Mouse (Mus musculus) heart, postnatal 25 days (tissue): Measurements from ENCODE around the gene Olfr193. TPM values are rescaled to one million over a fixed set of nuclear protein-coding genes. Genes with fewer than 3 reads are reported as not detected.
"Not testable (repeated sequence)": the region's sequence is repeated elsewhere in the genome, so short reads cannot be mapped to it uniquely, and the experiment has no call there.

Experiments used
- DNase-seq: peaks from one replicate; pipeline ENCODE4 v3.0.0; 2022; ENCODE audit warnings: low spot score
- intact Hi-C: fragments of 180-260 bp; cut with DNase I; formaldehyde crosslinking; loops from one replicate; pipeline ENCODE4 v1.15.1; 2025
- total RNA-seq, 2 experiments: library from RNA; stranded (reverse); gene quantifications; 2 replicates each; pipeline ENCODE4 v1.2.3; 2021

Gene Olfr193
- total RNA-seq, result not detected

- DNase-seq, result no peak
- intact Hi-C loops, result no loop called here
Measured at GRCm38 (mm10) chr16:59111781-59112180, at the start of gene Olfr193. Olfr193 (minus strand) TSS chr16:59111881.

GRCm38 (mm10) chr16:59151996-59152395 lies 40.3 kb upstream of the Olfr193 start:
- intact Hi-C loops, result no loop called here

GRCm38 (mm10) chr16:59146746-59147145 lies 35.1 kb upstream of the Olfr193 start, which contains the start of gene Olfr195:
Olfr195 (plus strand) TSS chr16:59147046.
- no peak for DNase-seq
- intact Hi-C loops, result no loop called here

More at GRCm38 (mm10) chr16:59151996-59152395, 40.3 kb upstream of the Olfr193 start:
- no peak for DNase-seq

- no peak for DNase-seq
- intact Hi-C loops, result no loop called here
Measured at GRCm38 (mm10) chr16:59141105-59141504, 29.4 kb upstream of the Olfr193 start.

GRCm38 (mm10) chr16:59130740-59131139 lies 19.1 kb upstream of the Olfr193 start:
- DNase-seq, result no peak
- intact Hi-C loops, result no loop called here

- DNase-seq, result no peak
- intact Hi-C loops, result no loop called here
Measured at GRCm38 (mm10) chr16:59120969-59121368, 9.3 kb upstream of the Olfr193 start, which contains the start of gene Olfr194. Olfr194 (minus strand) TSS chr16:59121069.

GRCm38 (mm10) chr16:59108522-59108921 lies 3.2 kb downstream of the Olfr193 start:
- DNase-seq, intact Hi-C loops: not testable (repeated sequence)

GRCm38 (mm10) chr16:59105312-59105711 lies 6.4 kb downstream of the Olfr193 start:
- DNase-seq, result no peak
- intact Hi-C loops, result no loop called here

GRCm38 (mm10) chr16:59089722-59090121 lies 22.0 kb downstream of the Olfr193 start, which contains the start of gene Olfr191:
Olfr191 (minus strand) TSS chr16:59089822.
- DNase-seq, intact Hi-C loops: not testable (repeated sequence)

GRCm38 (mm10) chr16:59081113-59081512 lies 30.6 kb downstream of the Olfr193 start:
- DNase-seq, intact Hi-C loops: not testable (repeated sequence)

- intact Hi-C loops, result no loop called here
Measured at GRCm38 (mm10) chr16:59077905-59078304, 33.8 kb downstream of the Olfr193 start, which contains the start of gene Olfr190. Olfr190 (minus strand) TSS chr16:59078005.

GRCm38 (mm10) chr16:59073520-59073919 lies 38.2 kb downstream of the Olfr193 start:
- no peak for DNase-seq

More at GRCm38 (mm10) chr16:59077905-59078304, 33.8 kb downstream of the Olfr193 start, which contains the start of gene Olfr190:
- no peak for DNase-seq

GRCm38 (mm10) chr16:59071755-59072154 lies 39.9 kb downstream of the Olfr193 start:
- intact Hi-C loops, result no loop called here
- DNase-seq, result no peak

More at GRCm38 (mm10) chr16:59073520-59073919, 38.2 kb downstream of the Olfr193 start:
- intact Hi-C loops, result no loop called here

GRCm38 (mm10) chr16:59062411-59062810 lies 49.3 kb downstream of the Olfr193 start:
- intact Hi-C loops, DNase-seq: not testable (repeated sequence)

Other genes with a start within 250 kb of the Olfr193 start
- gene Olfr177, start 237.1 kb downstream of the Olfr193 start, total RNA-seq, result not detected
- gene Olfr178, start 219.8 kb downstream of the Olfr193 start, total RNA-seq, result not detected
- gene Olfr181, start 183.1 kb downstream of the Olfr193 start, total RNA-seq, result not detected
- gene Olfr180, start 182.5 kb downstream of the Olfr193 start, total RNA-seq, result not detected
- not detected for gene Olfr183, start 116.5 kb downstream of the Olfr193 start, total RNA-seq
- gene Olfr186, start 81.6 kb downstream of the Olfr193 start, total RNA-seq, result not detected
- not detected for gene Olfr187, start 72.1 kb downstream of the Olfr193 start, total RNA-seq
- not detected for gene Olfr190, start 33.9 kb downstream of the Olfr193 start, total RNA-seq
- gene Olfr191, start 22.1 kb downstream of the Olfr193 start, total RNA-seq, result not detected
- not detected for gene Olfr194, start 9.2 kb upstream of the Olfr193 start, total RNA-seq
- gene Olfr195, start 35.2 kb upstream of the Olfr193 start, total RNA-seq, result not detected
- not detected for gene Olfr196, start 58.6 kb upstream of the Olfr193 start, total RNA-seq
- gene Olfr198, start 91.7 kb upstream of the Olfr193 start, total RNA-seq, result not detected
- not detected for gene Olfr199, start 107.9 kb upstream of the Olfr193 start, total RNA-seq
- gene Olfr201, start 160.8 kb upstream of the Olfr193 start, total RNA-seq, result not detected
- not detected for gene Olfr202, start 174.9 kb upstream of the Olfr193 start, total RNA-seq
- not detected for gene Olfr203, start 187.0 kb upstream of the Olfr193 start, total RNA-seq
- gene Olfr204, start 206.4 kb upstream of the Olfr193 start, total RNA-seq, result not detected
- not detected for gene Olfr205, start 219.3 kb upstream of the Olfr193 start, total RNA-seq
- gene Olfr206, start 237.4 kb upstream of the Olfr193 start, total RNA-seq, result not detected